ENCODE assay signal across 24 mouse cellular contexts in genomic region chr5:135331161-135331560, GRCm38 (mm10). TPM values are rescaled to one million over a fixed set of nuclear protein-coding genes. Genes with fewer than 3 reads are reported as not detected.
DNase-seq lines count a peak whose midpoint lies in the region; ATAC-seq and TF ChIP-seq lines count a peak whose summit lies in the region.
"Had no signal": no experiment of that assay in that cellular context is flagged by ENCODE, and none has a peak within 500 bp of the region (broad histone marks: within the 10 kb centered on the region; RNA-seq: fewer than 3 reads in every experiment).

No protein-coding gene starts in this region.

- WGBS in heart, embryonic 10.5 days = 83% methylated on average over 6 of the region's 6 CpGs
- WGBS in lung, postnatal 0 days = 73% methylated on average over 6 of the region's 6 CpGs
- WGBS in intestine, embryonic 15.5 days = 81% methylated on average over 6 of the region's 6 CpGs

- no peak overlapping the region for H3K4me2 ChIP-seq in lung, postnatal 0 days (replicated peaks; ENCODE audit: low read depth, low read length)
- H3K4me2 ChIP-seq in intestine, embryonic 15.5 days (replicated peaks) = no peak overlapping the region
- H3K4me2 ChIP-seq: embryonic facial prominence, embryonic 12.5 days; forebrain, embryonic 12.5 days; hindbrain, embryonic 15.5 days had no signal

- no peak overlapping the region for H3K27ac ChIP-seq in heart, embryonic 10.5 days
- H3K27ac ChIP-seq in lung, postnatal 0 days (ENCODE audit: low read length) = no peak overlapping the region
- no peak overlapping the region for H3K27ac ChIP-seq in intestine, embryonic 15.5 days
- H3K27ac ChIP-seq: embryonic facial prominence, embryonic 12.5 days; forebrain, embryonic 12.5 days; hindbrain, embryonic 15.5 days had no signal

- intact Hi-C loops in heart, postnatal 36 days (cut with DNase I) = no loop called here

- no peaks in the 10 kb centered on the region for H3K36me3 ChIP-seq in heart, embryonic 10.5 days
- H3K36me3 ChIP-seq in lung, postnatal 0 days (ENCODE audit: insufficient read depth, low read length) = no peaks in the 10 kb centered on the region
- no peaks in the 10 kb centered on the region for H3K36me3 ChIP-seq in intestine, embryonic 15.5 days
- H3K36me3 ChIP-seq: embryonic facial prominence, embryonic 12.5 days; forebrain, embryonic 12.5 days; hindbrain, embryonic 15.5 days had no signal

- H3K4me1 ChIP-seq in heart, embryonic 10.5 days = peaks cover 6% of the 10 kb centered on the region
- H3K4me1 ChIP-seq in lung, postnatal 0 days (ENCODE audit: insufficient read depth, low read depth, low read length) = no peaks in the 10 kb centered on the region
- no peaks in the 10 kb centered on the region for H3K4me1 ChIP-seq in intestine, embryonic 15.5 days (replicated peaks)
- H3K4me1 ChIP-seq: embryonic facial prominence, embryonic 12.5 days; forebrain, embryonic 12.5 days; hindbrain, embryonic 15.5 days had no signal

- ATAC-seq in lung, postnatal 0 days = no peak
- no peak for ATAC-seq in intestine, embryonic 15.5 days
- ATAC-seq: forebrain, postnatal 0 days had no signal

- no peaks in the 10 kb centered on the region for H3K27me3 ChIP-seq in heart, embryonic 10.5 days (ENCODE audit: insufficient read depth, poor library complexity, severe bottlenecking)
- no peaks in the 10 kb centered on the region for H3K27me3 ChIP-seq in lung, postnatal 0 days (replicated peaks; ENCODE audit: insufficient read depth, low read length)
- H3K27me3 ChIP-seq in intestine, embryonic 15.5 days (replicated peaks) = no peaks in the 10 kb centered on the region
- H3K27me3 ChIP-seq: embryonic facial prominence, embryonic 12.5 days; forebrain, embryonic 12.5 days; hindbrain, embryonic 15.5 days had no signal

- TF ChIP-seq CTCF in lung, postnatal 0 days (IDR thresholded peaks at IDR 0.05) = no peak

- no peak for TF ChIP-seq EP300 in lung, postnatal 0 days (IDR thresholded peaks at IDR 0.05)

- no peak overlapping the region for H3K4me3 ChIP-seq in heart, embryonic 10.5 days
- no peak overlapping the region for H3K4me3 ChIP-seq in lung, postnatal 0 days (ENCODE audit: low read depth, low read length)
- no peak overlapping the region for H3K4me3 ChIP-seq in intestine, embryonic 15.5 days (replicated peaks)
- H3K4me3 ChIP-seq: embryonic facial prominence, embryonic 12.5 days; forebrain, embryonic 12.5 days; hindbrain, embryonic 15.5 days had no signal

- H3K9me3 ChIP-seq in heart, embryonic 10.5 days = no peaks in the 10 kb centered on the region
- H3K9me3 ChIP-seq in lung, postnatal 0 days (ENCODE audit: low read length) = no peaks in the 10 kb centered on the region
- no peaks in the 10 kb centered on the region for H3K9me3 ChIP-seq in intestine, embryonic 15.5 days
- H3K9me3 ChIP-seq: embryonic facial prominence, embryonic 12.5 days; forebrain, embryonic 12.5 days; hindbrain, embryonic 15.5 days had no signal

- peak; percentile 68 for DNase-seq in heart, embryonic 10.5 days (ENCODE audit: low spot score)
- DNase-seq in heart, postnatal 36 days = no peak
- DNase-seq in lung, postnatal 10 days = peak; percentile 31
- DNase-seq in lung, postnatal 0 days (ENCODE audit: low spot score) = no peak
- peak; percentile 15 to 39 for DNase-seq in urinary bladder, postnatal 4 days (ENCODE audit: low spot score in 2 of 2)
- DNase-seq in urinary bladder, postnatal 10 days (ENCODE audit: low spot score) = no peak
- DNase-seq: adrenal gland, adult 2 months; cerebellum, adult 11 months; cerebellum, adult 8-10 months; cerebellum, postnatal 14 days; forebrain, postnatal 0 days; gastrocnemius, postnatal 14 days; heart, postnatal 10 days had no signal

- no peak overlapping the region for H3K9ac ChIP-seq in lung, postnatal 0 days (replicated peaks; ENCODE audit: low read depth)
- no peak overlapping the region for H3K9ac ChIP-seq in intestine, embryonic 15.5 days
- H3K9ac ChIP-seq: embryonic facial prominence, embryonic 12.5 days; forebrain, embryonic 12.5 days; forebrain, postnatal 0 days; hindbrain, embryonic 15.5 days had no signal

RNA-seq across cellular contexts. Expression of gene Fkbp6, which starts 18.7 kb away (rescaled TPM):
- 0.15 and 0.21 TPM in 2 replicates for polyA plus RNA-seq in heart, embryonic 10.5 days (2016; fragmentation: Nextera tagmentation; extraction: Ambion mirVana)
- total RNA-seq in heart, postnatal 36 days (2021) = under 1 TPM in 1 of 2 experiments, not detected in 1; 0.61 TPM
- polyA plus RNA-seq in lung, postnatal 0 days (2015; fragmentation: Nextera tagmentation; extraction: Ambion mirVana) = not detected in 2 replicates
- 0.40 and 0.56 TPM in 2 replicates for polyA plus RNA-seq in intestine, embryonic 15.5 days (2015; fragmentation: Nextera tagmentation; extraction: Ambion mirVana)
- total RNA-seq: adrenal gland, adult 2 months; common myeloid progenitor, adult 5-6 weeks; forebrain, postnatal 0 days; gastrocnemius, adult 18-20 months; gastrocnemius, postnatal 14 days; hematopoietic stem cell, adult 5-6 weeks had no signal
- polyA plus RNA-seq: adrenal gland, adult 2 months; embryonic facial prominence, embryonic 12.5 days; forebrain, postnatal 0 days; gonadal fat pad, adult 2 months; heart, embryonic 14.5 days had no signal

RNA-seq across cellular contexts. Expression of gene Trim50, which starts 21.9 kb away (rescaled TPM):
- polyA plus RNA-seq in heart, embryonic 10.5 days (2016; fragmentation: Nextera tagmentation; extraction: Ambion mirVana) = not detected in 2 replicates
- not detected for total RNA-seq in heart, postnatal 36 days (2021)
- polyA plus RNA-seq in lung, postnatal 0 days (2015; fragmentation: Nextera tagmentation; extraction: Ambion mirVana) = not detected in 2 replicates
- polyA plus RNA-seq in intestine, embryonic 15.5 days (2015; fragmentation: Nextera tagmentation; extraction: Ambion mirVana) = 0.16 and 0.23 TPM in 2 replicates
- total RNA-seq: adrenal gland, adult 2 months; common myeloid progenitor, adult 5-6 weeks; ES-E14; forebrain, postnatal 0 days; gastrocnemius, adult 18-20 months; gastrocnemius, postnatal 14 days; hematopoietic stem cell, adult 5-6 weeks had no signal
- polyA plus RNA-seq: adrenal gland, adult 2 months; brain, embryonic 14.5 days; embryonic facial prominence, embryonic 12.5 days; forebrain, embryonic 12.5 days; forebrain, postnatal 0 days; gonadal fat pad, adult 2 months; heart, embryonic 14.5 days; hindbrain, embryonic 15.5 days had no signal

RNA-seq across cellular contexts. Expression of gene Nsun5, which starts 38.6 kb away (rescaled TPM):
- 27.2 and 33.5 TPM in 2 replicates for polyA plus RNA-seq in heart, embryonic 10.5 days (2016; fragmentation: Nextera tagmentation; extraction: Ambion mirVana)
- total RNA-seq in heart, postnatal 36 days (2021) = 10 to 100 TPM; 13.0 to 17.8 TPM
- polyA plus RNA-seq in lung, postnatal 0 days (2015; fragmentation: Nextera tagmentation; extraction: Ambion mirVana) = 13.5 and 13.6 TPM in 2 replicates
- polyA plus RNA-seq in intestine, embryonic 15.5 days (2015; fragmentation: Nextera tagmentation; extraction: Ambion mirVana) = 30.2 and 35.8 TPM in 2 replicates

Comparison
In these comparisons a context has a peak if more than half of its experiments do, and no peak if none do; other contexts are left out.
1. DNase-seq: peak in heart, embryonic 10.5 days (single experiment), lung, postnatal 10 days (single experiment) and urinary bladder, postnatal 4 days (2 of 2); none in heart, postnatal 36 days (0 of 2), lung, postnatal 0 days (single experiment) and urinary bladder, postnatal 10 days (single experiment).